Mouse (Mus musculus): ENCODE data around the gene Abhd6. TPM values are rescaled to one million over a fixed set of nuclear protein-coding genes. Genes with fewer than 3 reads are reported as not detected.

Gene Abhd6
- total RNA-seq (2012; rRNA removed): 11.7 and 15.4 TPM in 2 replicates

DNA sequence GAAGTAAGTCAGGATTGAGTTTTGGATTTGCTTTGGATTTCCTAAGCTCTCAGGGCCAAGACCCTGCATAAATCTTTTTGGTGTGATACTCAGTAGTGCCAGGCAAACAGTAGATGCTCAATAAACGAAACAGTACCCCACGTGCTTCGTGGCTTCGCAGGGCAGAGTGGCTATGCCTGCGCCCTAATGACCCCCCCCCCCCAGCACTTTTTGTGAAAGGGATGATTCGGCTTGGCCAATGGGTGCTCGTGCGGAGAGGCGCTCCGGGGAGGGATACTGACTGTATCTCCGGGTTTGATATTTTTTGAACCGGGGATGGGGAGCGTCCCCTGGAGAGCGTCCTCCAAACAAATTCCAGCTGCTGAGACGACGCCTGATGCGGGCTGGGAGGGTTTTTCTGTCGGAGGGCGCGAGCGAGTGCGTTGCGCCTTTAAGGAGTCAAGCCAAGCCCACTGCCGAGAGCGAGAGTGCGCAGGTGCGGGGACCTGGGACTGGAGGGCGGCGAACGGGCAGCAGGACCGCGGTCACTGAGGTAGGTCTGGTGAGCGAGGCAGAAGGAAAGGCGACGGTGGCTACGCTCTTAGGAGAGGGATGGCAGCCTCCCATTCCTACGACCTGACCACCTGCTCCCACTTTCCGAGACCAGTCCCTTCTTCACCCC lies at the start of gene Abhd6:
Gene Abhd6 (plus strand): TSS at position 471 of the 661 bp plus-strand sequence.
- peak within 1 kb of the TSS; percentile 51; the same call in 1 of the 2 replicates for H3K9ac ChIP-seq (ENCODE audit: insufficient read depth, low read depth, low read length, poor library complexity, severe bottlenecking)
- in situ Hi-C loops (cut with MboI; ENCODE audit: low sequenced_read_pairs in 2 of 2, unreplicated experiment in 2 of 2): no loop called here
- peaks cover 2% of the 10 kb centered on the region; the same call in 1 of the 2 replicates for H3K36me3 ChIP-seq (ENCODE audit: control insufficient read depth, insufficient read depth, low read length, poor library complexity, severe bottlenecking)
- no peak within 1 kb of the TSS for H3K27ac ChIP-seq (ENCODE audit: insufficient read depth, low read depth, low read length, poor library complexity, severe bottlenecking)
- peak within 1 kb of the TSS; percentile 74 for H3K4me3 ChIP-seq (ENCODE audit: insufficient read depth in 1 of 2, low read depth in 1 of 2, low read length in 2 of 2, poor library complexity in 1 of 2, severe bottlenecking in 1 of 2)
- peaks cover 0 to 2% of the 10 kb centered on the region in 2 experiments; a peak in 2 of 4 replicates for H3K4me1 ChIP-seq (ENCODE audit: control insufficient read depth in 2 of 2, insufficient read depth in 2 of 2, low read length in 2 of 2, poor library complexity in 1 of 2)
- TF ChIP-seq ZC3H11A (IDR thresholded peaks at IDR 0.05; ENCODE audit: borderline replicate concordance, low read depth, low read length): no peak
- TF ChIP-seq ZNF384 (IDR thresholded peaks at IDR 0.05; ENCODE audit: low read depth, low read length): no peak
- no peak for TF ChIP-seq HCFC1 (IDR thresholded peaks at IDR 0.05; ENCODE audit: borderline replicate concordance, insufficient read depth, low read length)
- TF ChIP-seq MAFK (IDR thresholded peaks at IDR 0.05; ENCODE audit: insufficient read depth, low read depth, low read length): no peak
- no peak for TF ChIP-seq CHD2 (IDR thresholded peaks at IDR 0.05; ENCODE audit: low read depth, low read length)
- DNase-seq (ENCODE audit: low read depth, low spot score): peak; percentile 82
- H3K9me3 ChIP-seq (ENCODE audit: control insufficient read depth, insufficient read depth, low read depth, low read length): no peaks in the 10 kb centered on the region

DNA sequence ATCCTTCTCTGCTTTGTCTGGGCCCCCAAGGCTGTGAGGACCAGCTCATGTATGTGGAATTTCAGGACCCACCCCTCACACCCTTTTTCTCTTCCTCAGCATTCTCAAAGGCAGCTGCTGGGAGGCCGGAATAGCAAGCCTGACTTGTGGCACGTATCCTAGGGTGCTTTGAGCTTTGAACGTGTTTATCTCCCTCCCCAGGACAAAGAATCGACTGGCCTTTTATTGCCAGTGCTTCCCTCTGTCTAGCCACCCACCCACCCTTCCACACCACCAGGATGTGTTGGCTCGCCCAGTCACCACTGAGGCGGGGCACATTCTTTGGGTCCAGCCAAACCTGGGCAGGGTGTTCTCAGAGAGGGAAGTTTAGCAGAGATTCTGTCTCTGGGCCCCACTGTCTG lies 48.6 kb upstream of the Abhd6 start:
- Histone ChIP-seq H3K36me3 (ENCODE audit: control insufficient read depth, insufficient read depth, low read length, poor library complexity, severe bottlenecking) (peaks cover 16% of the 10 kb centered on the region), H3K4me1 (ENCODE audit: control insufficient read depth in 2 of 2, insufficient read depth in 2 of 2, low read length in 2 of 2, poor library complexity in 1 of 2) (peaks cover 8 to 44% of the 10 kb centered on the region in 2 experiments), H3K4me3 (ENCODE audit: insufficient read depth in 1 of 2, low read depth in 1 of 2, low read length in 2 of 2, poor library complexity in 1 of 2, severe bottlenecking in 1 of 2) (no peak overlapping the region; a peak in 1 of 4 replicates), H3K9ac (ENCODE audit: insufficient read depth, low read depth, low read length, poor library complexity, severe bottlenecking) (peak overlapping the region; percentile 66), H3K9me3 (ENCODE audit: control insufficient read depth, insufficient read depth, low read depth, low read length) (no peaks in the 10 kb centered on the region), H3K27ac (ENCODE audit: insufficient read depth, low read depth, low read length, poor library complexity, severe bottlenecking) (peak overlapping the region; percentile 98)
- no peak for TF ChIP-seq ZC3H11A (IDR thresholded peaks at IDR 0.05; ENCODE audit: borderline replicate concordance, low read depth, low read length)
- peak; percentile 63; the same call in 1 of the 2 replicates for TF ChIP-seq MAFK (IDR thresholded peaks at IDR 0.05; ENCODE audit: insufficient read depth, low read depth, low read length)
- no peak for TF ChIP-seq ZNF384 (IDR thresholded peaks at IDR 0.05; ENCODE audit: low read depth, low read length)
- TF ChIP-seq HCFC1 (IDR thresholded peaks at IDR 0.05; ENCODE audit: borderline replicate concordance, insufficient read depth, low read length): no peak
- TF ChIP-seq CHD2 (IDR thresholded peaks at IDR 0.05; ENCODE audit: low read depth, low read length): no peak
- in situ Hi-C loops (cut with MboI; ENCODE audit: low sequenced_read_pairs in 2 of 2, unreplicated experiment in 2 of 2): loop anchor here in 1 of 2 experiments (25.0 kb wide), 1 partner anchor 383 kb away; no protein-coding TSS in a partner anchor
- DNase-seq (ENCODE audit: low read depth, low spot score): peak; percentile 83

DNA sequence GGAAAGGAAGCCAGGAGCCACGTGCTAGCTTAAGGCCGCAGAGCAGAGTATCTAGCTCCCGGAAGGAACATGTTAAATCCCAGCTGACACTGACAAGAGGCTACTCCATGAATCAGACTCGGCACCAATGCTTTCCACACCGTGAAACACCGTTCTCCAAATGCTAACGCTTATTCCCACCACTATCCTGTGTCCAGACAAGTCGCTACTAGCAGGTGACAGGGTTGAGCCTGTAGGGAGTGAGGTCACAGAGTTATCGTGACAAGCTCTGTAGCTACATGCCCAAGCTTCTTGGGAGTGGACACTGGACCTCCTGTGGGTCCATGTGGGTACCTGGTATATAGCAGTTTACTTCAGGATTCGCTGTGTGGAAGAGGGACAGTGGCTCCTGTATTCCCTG lies 46.3 kb upstream of the Abhd6 start:
- H3K9ac ChIP-seq (ENCODE audit: insufficient read depth, low read depth, low read length, poor library complexity, severe bottlenecking): no peak overlapping the region
- H3K27ac ChIP-seq (ENCODE audit: insufficient read depth, low read depth, low read length, poor library complexity, severe bottlenecking): no peak overlapping the region
- in situ Hi-C loops (cut with MboI; ENCODE audit: low sequenced_read_pairs in 2 of 2, unreplicated experiment in 2 of 2): loop anchor here in 1 of 2 experiments (25.0 kb wide), 1 partner anchor 381 kb away; no protein-coding TSS in a partner anchor
- no peaks in the 10 kb centered on the region for H3K36me3 ChIP-seq (ENCODE audit: control insufficient read depth, insufficient read depth, low read length, poor library complexity, severe bottlenecking)
- peaks cover 8 to 44% of the 10 kb centered on the region in 2 experiments for H3K4me1 ChIP-seq (ENCODE audit: control insufficient read depth in 2 of 2, insufficient read depth in 2 of 2, low read length in 2 of 2, poor library complexity in 1 of 2)
- H3K9me3 ChIP-seq (ENCODE audit: control insufficient read depth, insufficient read depth, low read depth, low read length): no peaks in the 10 kb centered on the region
- TF ChIP-seq HCFC1 (IDR thresholded peaks at IDR 0.05; ENCODE audit: borderline replicate concordance, insufficient read depth, low read length) (no peak), ZNF384 (IDR thresholded peaks at IDR 0.05; ENCODE audit: low read depth, low read length) (no peak), MAFK (IDR thresholded peaks at IDR 0.05; ENCODE audit: insufficient read depth, low read depth, low read length) (no peak), CHD2 (IDR thresholded peaks at IDR 0.05; ENCODE audit: low read depth, low read length) (no peak), ZC3H11A (IDR thresholded peaks at IDR 0.05; ENCODE audit: borderline replicate concordance, low read depth, low read length) (no peak)
- no peak overlapping the region for H3K4me3 ChIP-seq (ENCODE audit: insufficient read depth in 1 of 2, low read depth in 1 of 2, low read length in 2 of 2, poor library complexity in 1 of 2, severe bottlenecking in 1 of 2)
- DNase-seq (ENCODE audit: low read depth, low spot score): no peak

DNA sequence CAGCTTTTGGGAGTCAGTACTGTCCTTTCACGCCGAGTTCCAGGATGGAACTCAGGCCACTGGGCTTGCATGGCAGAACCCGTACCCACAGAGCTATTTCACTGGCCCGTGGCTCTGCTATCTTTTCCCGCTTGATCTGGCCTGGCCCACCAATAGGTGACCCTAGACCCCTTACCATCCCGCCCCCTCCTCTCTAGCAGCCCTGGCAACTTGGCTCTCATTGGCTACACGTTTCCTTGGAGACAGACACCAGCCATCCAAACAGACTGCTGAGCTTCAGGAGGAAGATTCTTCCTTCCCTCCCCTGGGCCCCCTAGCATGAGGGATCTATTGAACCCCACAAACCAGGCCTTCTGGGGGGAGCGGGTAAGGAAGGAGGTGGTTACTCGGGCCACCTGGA lies 45.7 kb upstream of the Abhd6 start, which contains the start of gene Gm45521:
Gene Gm45521 (plus strand): TSS at position 240 of the 400 bp plus-strand sequence.
- H3K4me1 ChIP-seq (ENCODE audit: control insufficient read depth in 2 of 2, insufficient read depth in 2 of 2, low read length in 2 of 2, poor library complexity in 1 of 2): peaks cover 8 to 40% of the 10 kb centered on the region in 2 experiments
- no peaks in the 10 kb centered on the region for H3K36me3 ChIP-seq (ENCODE audit: control insufficient read depth, insufficient read depth, low read length, poor library complexity, severe bottlenecking)
- peak within 1 kb of the TSS; percentile 1 to 27; a peak in 3 of 4 replicates for H3K4me3 ChIP-seq (ENCODE audit: insufficient read depth in 1 of 2, low read depth in 1 of 2, low read length in 2 of 2, poor library complexity in 1 of 2, severe bottlenecking in 1 of 2)
- no peak for DNase-seq (ENCODE audit: low read depth, low spot score)
- peak within 1 kb of the TSS; percentile 13; the same call in 1 of the 2 replicates for H3K27ac ChIP-seq (ENCODE audit: insufficient read depth, low read depth, low read length, poor library complexity, severe bottlenecking)
- TF ChIP-seq HCFC1 (IDR thresholded peaks at IDR 0.05; ENCODE audit: borderline replicate concordance, insufficient read depth, low read length) (no peak), ZNF384 (IDR thresholded peaks at IDR 0.05; ENCODE audit: low read depth, low read length) (no peak), CHD2 (IDR thresholded peaks at IDR 0.05; ENCODE audit: low read depth, low read length) (no peak), MAFK (IDR thresholded peaks at IDR 0.05; ENCODE audit: insufficient read depth, low read depth, low read length) (no peak), ZC3H11A (IDR thresholded peaks at IDR 0.05; ENCODE audit: borderline replicate concordance, low read depth, low read length) (no peak)
- peak within 1 kb of the TSS; percentile 46 for H3K9ac ChIP-seq (ENCODE audit: insufficient read depth, low read depth, low read length, poor library complexity, severe bottlenecking)
- in situ Hi-C loops (cut with MboI; ENCODE audit: low sequenced_read_pairs in 2 of 2, unreplicated experiment in 2 of 2): loop anchor here in 1 of 2 experiments (25.0 kb wide), 1 partner anchor 380 kb away; no protein-coding TSS in a partner anchor
- H3K9me3 ChIP-seq (ENCODE audit: control insufficient read depth, insufficient read depth, low read depth, low read length): no peaks in the 10 kb centered on the region

Measured in ES-E14 (cell line).